Mouse (Mus musculus): ENCODE data around the gene Tulp4. TPM values are rescaled to one million over a fixed set of nuclear protein-coding genes. Genes with fewer than 3 reads are reported as not detected.

Gene Tulp4
- polyA plus RNA-seq, 1 experiment = 137 TPM

DNA sequence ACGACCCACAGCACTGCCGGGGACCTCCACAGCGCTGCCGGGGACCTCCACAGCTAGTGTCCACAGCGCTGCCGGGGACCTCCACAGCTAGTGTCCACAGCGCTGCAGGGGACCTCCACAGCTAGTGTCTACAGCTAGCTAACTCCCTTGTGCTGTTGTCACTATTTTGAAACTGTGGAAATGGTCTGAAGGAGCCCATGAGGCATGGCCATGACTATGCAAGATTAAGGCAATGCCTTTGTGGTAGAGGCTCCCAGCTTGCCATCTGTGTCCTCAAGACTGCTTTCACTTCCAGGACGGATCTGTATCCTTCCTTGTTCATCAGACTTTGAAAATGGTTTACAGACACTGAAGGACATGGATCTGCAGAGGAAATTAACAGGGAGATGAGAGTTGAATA lies 80.9 kb downstream of the Tulp4 start:
- no peak for TF ChIP-seq CTCF (IDR thresholded peaks at IDR 0.05; ENCODE audit: insufficient read depth, low read depth, low read length)
- TF ChIP-seq POLR2A (IDR thresholded peaks at IDR 0.05; ENCODE audit: insufficient read depth, low read depth, low read length) = no peak
- Histone ChIP-seq H3K4me3 (ENCODE audit: insufficient read depth, low read depth, low read length) (no peak overlapping the region), H3K4me1 (ENCODE audit: control insufficient read depth, insufficient read depth, low read length) (no peaks in the 10 kb centered on the region), H3K27ac (ENCODE audit: insufficient read depth, low read depth, low read length) (no peak overlapping the region)
- WGBS = 95% methylated on average over 8 of the region's 8 CpGs

GRCm38 (mm10) chr17:6189207-6189606 lies 83.0 kb downstream of the Tulp4 start:
- 89% methylated on average over 5 of the region's 5 CpGs for WGBS
- TF ChIP-seq POLR2A (IDR thresholded peaks at IDR 0.05; ENCODE audit: insufficient read depth, low read depth, low read length) (no peak), CTCF (IDR thresholded peaks at IDR 0.05; ENCODE audit: insufficient read depth, low read depth, low read length) (no peak)
- Histone ChIP-seq H3K4me1 (ENCODE audit: control insufficient read depth, insufficient read depth, low read length) (no peaks in the 10 kb centered on the region), H3K27ac (ENCODE audit: insufficient read depth, low read depth, low read length) (no peak overlapping the region), H3K4me3 (ENCODE audit: insufficient read depth, low read depth, low read length) (no peak overlapping the region)

DNA sequence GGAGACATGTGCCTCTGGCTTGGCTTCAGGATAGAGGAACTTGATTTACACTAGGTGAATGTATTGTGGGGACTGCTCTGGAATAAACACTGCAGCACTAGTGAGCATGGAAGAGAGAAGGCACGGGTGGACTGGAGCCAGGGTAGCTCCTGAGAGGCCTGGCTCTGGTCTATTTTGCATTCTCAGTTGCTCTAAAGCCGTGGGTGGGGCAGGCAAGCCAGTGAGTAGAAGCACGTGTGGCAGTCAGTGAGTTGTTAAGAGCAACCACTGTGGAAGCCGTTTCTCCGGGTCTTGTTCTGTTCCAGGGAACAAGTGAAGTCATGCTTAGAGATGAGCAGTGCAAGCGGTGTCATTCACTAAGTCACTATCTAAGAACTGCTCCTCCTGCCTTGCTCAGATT lies 86.0 kb downstream of the Tulp4 start:
- Histone ChIP-seq H3K4me3 (ENCODE audit: insufficient read depth, low read depth, low read length) (no peak overlapping the region), H3K4me1 (ENCODE audit: control insufficient read depth, insufficient read depth, low read length) (no peaks in the 10 kb centered on the region), H3K27ac (ENCODE audit: insufficient read depth, low read depth, low read length) (no peak overlapping the region)
- TF ChIP-seq POLR2A (IDR thresholded peaks at IDR 0.05; ENCODE audit: insufficient read depth, low read depth, low read length) (no peak), CTCF (IDR thresholded peaks at IDR 0.05; ENCODE audit: insufficient read depth, low read depth, low read length) (no peak)
- WGBS = 52% methylated on average over 6 of the region's 6 CpGs

- 47% methylated on average over 1 of the region's 1 CpGs for WGBS
- TF ChIP-seq CTCF (IDR thresholded peaks at IDR 0.05; ENCODE audit: insufficient read depth, low read depth, low read length) (no peak), POLR2A (IDR thresholded peaks at IDR 0.05; ENCODE audit: insufficient read depth, low read depth, low read length) (no peak)
- H3K27ac ChIP-seq (ENCODE audit: insufficient read depth, low read depth, low read length) = no peak overlapping the region
- no peaks in the 10 kb centered on the region for H3K4me1 ChIP-seq (ENCODE audit: control insufficient read depth, insufficient read depth, low read length)
- H3K4me3 ChIP-seq (ENCODE audit: insufficient read depth, low read depth, low read length) = no peak overlapping the region
Observed at GRCm38 (mm10) chr17:6195390-6195789, 89.2 kb downstream of the Tulp4 start.

- Histone ChIP-seq H3K4me1 (ENCODE audit: control insufficient read depth, insufficient read depth, low read length) (no peaks in the 10 kb centered on the region), H3K4me3 (ENCODE audit: insufficient read depth, low read depth, low read length) (no peak overlapping the region), H3K27ac (ENCODE audit: insufficient read depth, low read depth, low read length) (no peak overlapping the region)
- WGBS = 67% methylated on average over 7 of the region's 7 CpGs
- TF ChIP-seq POLR2A (IDR thresholded peaks at IDR 0.05; ENCODE audit: insufficient read depth, low read depth, low read length) = no peak
- no peak for TF ChIP-seq CTCF (IDR thresholded peaks at IDR 0.05; ENCODE audit: insufficient read depth, low read depth, low read length)
Observed at GRCm38 (mm10) chr17:6197491-6197890, 91.3 kb downstream of the Tulp4 start.

GRCm38 (mm10) chr17:6198670-6199069 lies 92.4 kb downstream of the Tulp4 start:
- no peak overlapping the region for H3K4me3 ChIP-seq (ENCODE audit: insufficient read depth, low read depth, low read length)
- no peak overlapping the region for H3K27ac ChIP-seq (ENCODE audit: insufficient read depth, low read depth, low read length)
- no peaks in the 10 kb centered on the region for H3K4me1 ChIP-seq (ENCODE audit: control insufficient read depth, insufficient read depth, low read length)
- TF ChIP-seq CTCF (IDR thresholded peaks at IDR 0.05; ENCODE audit: insufficient read depth, low read depth, low read length) (no peak), POLR2A (IDR thresholded peaks at IDR 0.05; ENCODE audit: insufficient read depth, low read depth, low read length) (no peak)
- WGBS = 90% methylated on average over 6 of the region's 6 CpGs

DNA sequence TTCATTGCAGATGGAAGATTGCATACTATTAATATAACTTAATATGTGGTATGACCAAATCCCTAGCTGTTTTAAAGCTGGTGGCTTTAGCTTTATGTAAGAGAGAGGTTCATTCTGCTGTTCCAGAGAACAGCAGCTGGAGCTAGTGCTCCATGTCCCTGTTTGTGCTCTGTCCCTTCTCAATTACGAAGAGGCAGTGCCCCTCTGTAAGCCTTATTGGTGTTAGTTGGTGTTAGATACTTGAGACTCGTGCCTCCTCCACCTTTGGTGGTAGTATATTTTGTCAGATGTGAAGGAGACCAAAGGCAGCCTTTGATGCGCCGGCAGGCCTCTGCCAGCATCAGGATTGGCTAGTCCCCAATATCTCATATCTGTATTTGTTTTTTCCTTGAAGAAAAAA lies 92.9 kb downstream of the Tulp4 start:
- Histone ChIP-seq H3K27ac (ENCODE audit: insufficient read depth, low read depth, low read length) (no peak overlapping the region), H3K4me1 (ENCODE audit: control insufficient read depth, insufficient read depth, low read length) (no peaks in the 10 kb centered on the region), H3K4me3 (ENCODE audit: insufficient read depth, low read depth, low read length) (no peak overlapping the region)
- TF ChIP-seq CTCF (IDR thresholded peaks at IDR 0.05; ENCODE audit: insufficient read depth, low read depth, low read length) (no peak), POLR2A (IDR thresholded peaks at IDR 0.05; ENCODE audit: insufficient read depth, low read depth, low read length) (no peak)
- 65% methylated on average over 4 of the region's 4 CpGs for WGBS

DNA sequence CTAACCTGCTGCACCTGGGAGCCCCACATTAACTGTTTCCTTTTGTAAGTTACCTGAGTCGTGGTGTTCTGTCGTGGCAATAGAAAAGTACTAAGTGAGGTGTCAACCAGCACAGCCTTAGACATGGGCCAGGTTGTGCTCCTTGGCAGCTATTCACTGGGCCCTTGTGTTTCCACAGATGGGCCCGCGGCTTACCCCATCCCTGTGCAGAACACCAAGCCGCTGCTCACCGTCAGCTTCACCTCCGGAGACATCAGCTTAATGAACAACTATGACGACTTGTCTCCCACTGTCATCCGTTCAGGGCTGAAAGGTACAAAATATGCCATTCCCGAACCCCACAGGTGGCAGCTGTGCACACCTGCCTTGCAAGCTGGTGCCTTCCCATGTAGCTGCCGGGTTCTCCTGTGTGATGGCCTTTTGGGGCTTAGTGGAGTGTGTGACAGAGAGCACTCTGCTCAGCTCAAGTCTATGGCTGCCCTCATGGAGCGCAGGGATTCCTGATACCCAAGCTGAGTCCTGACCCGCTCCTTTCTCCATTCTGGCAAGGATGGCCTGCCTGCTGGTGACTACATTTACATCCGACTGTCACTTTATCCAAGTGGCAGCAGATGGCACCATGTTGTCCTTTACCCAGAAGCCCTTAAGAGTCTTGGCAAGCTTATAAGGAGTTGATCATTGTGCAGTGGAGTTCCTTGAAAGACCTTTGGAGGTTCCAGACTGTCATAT lies 95.4 kb downstream of the Tulp4 start:
- H3K4me1 ChIP-seq (ENCODE audit: control insufficient read depth, insufficient read depth, low read length) = no peaks in the 10 kb centered on the region
- TF ChIP-seq POLR2A (IDR thresholded peaks at IDR 0.05; ENCODE audit: insufficient read depth, low read depth, low read length) = no peak
- TF ChIP-seq CTCF (IDR thresholded peaks at IDR 0.05; ENCODE audit: insufficient read depth, low read depth, low read length) = no peak
- no peak overlapping the region for H3K27ac ChIP-seq (ENCODE audit: insufficient read depth, low read depth, low read length)
- no peak overlapping the region for H3K4me3 ChIP-seq (ENCODE audit: insufficient read depth, low read depth, low read length)
- WGBS = 93% methylated on average over 14 of the region's 14 CpGs

- TF ChIP-seq POLR2A (IDR thresholded peaks at IDR 0.05; ENCODE audit: insufficient read depth, low read depth, low read length) (no peak), CTCF (IDR thresholded peaks at IDR 0.05; ENCODE audit: insufficient read depth, low read depth, low read length) (no peak)
- no peaks in the 10 kb centered on the region for H3K4me1 ChIP-seq (ENCODE audit: control insufficient read depth, insufficient read depth, low read length)
- WGBS = 82% methylated on average over 14 of the region's 14 CpGs
- H3K4me3 ChIP-seq (ENCODE audit: insufficient read depth, low read depth, low read length) = no peak overlapping the region
- H3K27ac ChIP-seq (ENCODE audit: insufficient read depth, low read depth, low read length) = no peak overlapping the region
Observed at GRCm38 (mm10) chr17:6202389-6203110, 96.3 kb downstream of the Tulp4 start.
